Mouse (Mus musculus) gastrocnemius, postnatal 10 days (tissue): ENCODE results near the gene Herc3. TPM values are rescaled to one million over a fixed set of nuclear protein-coding genes. Genes with fewer than 3 reads are reported as not detected.
A peak's percentile ranks its signal among the peaks of the same experiment; 100 is the strongest.
"Not testable (repeated sequence)": the region's sequence is repeated elsewhere in the genome, so short reads cannot be mapped to it uniquely, and the experiment has no call there.

Source experiments
- DNase-seq: peaks from one replicate; pipeline ENCODE4 v3.0.0; 2021; ENCODE audit warnings: mixed read lengths
- total RNA-seq, 2 experiments: library from RNA; stranded (reverse); gene quantifications; 2 replicates each; pipeline ENCODE4 v1.2.3; 2021

Gene Herc3
- total RNA-seq, 2 experiments from 2014 or later = 76.2 to 77.6 TPM

GRCm38 (mm10) chr6:58859517-58859916 is 28.3 kb downstream of the Herc3 start:
- DNase-seq = no peak

- peak; percentile 10 for DNase-seq
These were observed 31.3 kb downstream of the Herc3 start for GRCm38 (mm10) chr6:58862446-58862993.

GRCm38 (mm10) chr6:58863631-58864235 is 32.5 kb downstream of the Herc3 start:
- DNase-seq = no peak

- not testable (repeated sequence) for DNase-seq
These were observed 36.6 kb downstream of the Herc3 start for GRCm38 (mm10) chr6:58867858-58868257.

DNA sequence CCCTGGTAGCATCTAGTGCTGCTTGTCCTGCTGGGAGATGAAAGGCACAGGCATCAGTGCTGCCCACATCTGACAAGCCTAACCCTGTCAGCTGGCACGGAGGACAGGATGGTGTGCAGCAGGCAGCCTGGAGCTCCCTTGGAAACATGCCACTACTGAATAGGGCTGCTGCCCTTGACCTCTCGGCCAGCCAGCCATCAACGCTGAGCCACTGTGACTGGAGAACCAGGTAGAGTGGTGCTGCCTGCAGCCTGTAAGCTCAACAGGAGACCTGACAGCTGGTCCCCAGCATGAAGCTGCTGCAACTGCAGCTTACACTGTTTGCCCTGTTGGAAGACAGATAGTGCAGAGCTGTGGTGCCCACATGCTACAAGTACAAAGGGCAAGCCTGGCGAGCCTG is 48.3 kb downstream of the Herc3 start:
- DNase-seq = no peak

DNA sequence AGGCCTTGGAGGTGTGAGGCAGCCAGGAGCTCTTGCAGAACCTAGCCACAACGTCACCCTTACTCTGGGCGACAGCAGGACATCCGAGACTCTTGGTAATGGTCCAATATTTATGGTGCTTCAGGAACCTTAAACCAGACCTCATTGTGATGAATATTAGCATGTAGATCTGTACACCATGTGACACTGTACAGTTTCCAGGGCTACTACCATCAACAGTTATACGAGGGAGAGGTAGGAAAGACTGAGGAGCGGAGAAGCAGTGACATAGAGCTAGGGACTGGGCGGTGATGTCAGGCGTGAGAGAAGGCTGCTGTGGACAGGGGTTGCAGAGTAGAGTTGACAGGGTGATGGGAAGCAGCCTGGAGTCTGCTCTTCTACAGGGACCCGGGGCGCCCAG is 48.7 kb downstream of the Herc3 start:
- DNase-seq = no peak

- DNase-seq = no peak
These were observed 49.6 kb downstream of the Herc3 start for GRCm38 (mm10) chr6:58880861-58881260.

DNA sequence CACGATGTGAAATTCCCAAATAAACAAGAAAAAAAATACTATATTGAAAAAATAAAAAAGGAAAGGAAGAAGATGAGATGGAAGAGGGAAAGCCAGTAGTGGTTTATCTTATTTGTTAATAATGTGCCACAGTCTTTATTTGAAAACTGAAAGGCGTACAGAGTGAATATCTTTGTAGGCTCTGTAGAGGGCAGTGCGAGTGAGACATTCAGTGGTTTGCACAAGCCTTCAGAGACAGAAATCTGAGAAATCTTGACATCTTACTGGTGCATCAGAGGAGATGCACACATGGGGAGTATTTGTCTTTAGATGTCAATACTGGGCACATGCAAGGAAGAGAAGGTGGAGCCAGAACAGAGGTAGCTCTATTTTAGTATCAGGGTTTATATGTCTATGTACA is 50.1 kb downstream of the Herc3 start:
- DNase-seq = no peak

DNA sequence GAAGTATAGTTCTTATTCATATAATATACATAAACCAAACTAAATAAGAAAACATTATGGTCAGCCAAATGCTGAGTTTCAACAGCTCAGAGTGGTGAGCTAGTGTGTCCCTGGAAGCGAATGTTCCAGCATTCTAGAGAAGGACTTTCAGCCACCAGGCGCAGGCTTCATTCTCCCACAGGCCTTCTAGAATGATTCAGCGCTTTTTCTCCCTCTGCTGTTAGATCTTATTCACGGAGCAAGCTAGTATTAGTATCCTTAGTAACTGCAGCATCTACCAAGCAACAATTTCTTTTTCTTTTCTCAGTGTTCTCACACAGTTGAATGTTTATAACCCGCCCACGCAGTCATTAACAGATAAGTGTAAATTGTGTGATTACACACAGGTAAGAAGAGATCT is 51.0 kb downstream of the Herc3 start:
- DNase-seq = no peak

DNA sequence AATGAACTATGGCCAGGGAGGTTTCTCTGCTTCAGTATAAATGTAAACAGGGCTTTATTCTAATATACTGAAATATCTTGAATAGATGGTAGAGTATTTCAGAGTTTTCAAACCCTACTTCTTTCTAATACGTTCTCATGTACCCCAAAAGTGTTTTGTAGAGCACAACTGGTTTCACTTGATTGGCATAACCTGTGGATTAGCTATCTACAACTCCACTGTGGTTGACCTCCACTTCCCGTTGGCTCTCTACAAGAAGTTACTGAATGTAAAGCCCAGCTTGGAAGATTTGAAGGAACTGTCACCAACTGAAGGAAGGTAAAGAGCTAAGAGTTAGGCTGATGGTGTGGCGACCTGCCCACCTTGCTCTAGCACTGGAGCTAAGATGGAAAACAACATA is 58.7 kb downstream of the Herc3 start:
- DNase-seq = no peak

- no peak for DNase-seq
These were observed 62.0 kb downstream of the Herc3 start for GRCm38 (mm10) chr6:58893307-58893706.

GRCm38 (mm10) chr6:58894994-58895393 is 63.7 kb downstream of the Herc3 start:
- DNase-seq = no peak

DNA sequence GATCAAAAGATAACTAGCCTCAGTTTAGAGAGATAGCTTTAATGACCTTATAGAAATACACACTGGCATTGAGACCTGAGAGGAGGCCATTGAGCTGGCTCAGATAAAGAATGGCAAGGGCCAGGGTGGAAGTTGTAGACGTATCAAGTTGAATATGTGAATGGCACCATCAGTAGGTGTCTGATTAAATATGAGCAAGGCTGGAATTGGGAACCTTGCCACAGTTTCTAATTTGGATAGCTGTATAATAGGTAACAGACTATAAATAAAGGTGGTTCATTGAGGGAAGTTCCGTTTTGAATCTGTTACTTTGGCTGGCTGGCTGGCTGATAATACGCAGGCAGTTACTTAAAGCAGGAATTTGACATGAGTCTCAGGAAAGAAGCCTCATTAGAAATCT is 65.4 kb downstream of the Herc3 start:
- DNase-seq = no peak

GRCm38 (mm10) chr6:58899076-58899475 is 67.8 kb downstream of the Herc3 start:
- no peak for DNase-seq

- DNase-seq = no peak
These were observed 69.3 kb downstream of the Herc3 start for GRCm38 (mm10) chr6:58900536-58900935.

DNA sequence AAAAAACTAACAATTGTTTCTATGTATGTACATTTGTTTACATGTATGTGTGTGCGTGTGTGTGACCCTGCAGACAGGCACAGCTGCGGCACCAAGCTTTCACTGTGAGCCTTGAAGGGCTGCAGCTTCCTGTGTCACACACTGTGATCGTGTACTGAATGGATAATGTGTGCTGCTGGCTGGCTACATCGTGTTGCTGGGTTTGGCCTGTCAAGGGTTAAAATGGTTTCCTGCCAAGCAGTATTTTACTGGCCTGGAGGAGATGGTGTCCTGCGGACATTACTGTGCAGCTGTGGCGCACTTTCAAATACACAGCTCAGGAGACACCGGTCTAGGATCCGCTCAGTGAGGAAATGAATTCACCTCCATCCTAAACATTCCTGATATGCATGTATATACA is 71.9 kb downstream of the Herc3 start:
- DNase-seq = no peak

DNA sequence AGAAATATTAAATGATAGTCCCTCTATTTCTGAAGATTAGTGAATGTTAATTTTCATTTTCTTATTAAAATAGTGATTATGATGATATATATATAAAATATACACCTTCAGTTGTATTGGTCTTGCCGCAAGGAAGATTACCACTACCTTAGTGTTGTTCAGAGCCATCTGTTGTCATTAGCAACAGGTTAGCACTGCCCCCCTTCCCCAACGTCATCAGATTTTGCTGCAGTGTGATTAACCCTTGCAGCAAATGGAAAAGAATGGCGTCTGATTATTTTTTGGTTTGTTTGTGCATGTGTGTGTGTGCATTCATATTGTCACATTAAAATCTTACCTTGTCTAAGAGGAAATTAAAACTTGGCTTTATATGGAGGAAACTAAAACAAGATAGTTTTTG is 73.3 kb downstream of the Herc3 start:
- DNase-seq = no peak

DNA sequence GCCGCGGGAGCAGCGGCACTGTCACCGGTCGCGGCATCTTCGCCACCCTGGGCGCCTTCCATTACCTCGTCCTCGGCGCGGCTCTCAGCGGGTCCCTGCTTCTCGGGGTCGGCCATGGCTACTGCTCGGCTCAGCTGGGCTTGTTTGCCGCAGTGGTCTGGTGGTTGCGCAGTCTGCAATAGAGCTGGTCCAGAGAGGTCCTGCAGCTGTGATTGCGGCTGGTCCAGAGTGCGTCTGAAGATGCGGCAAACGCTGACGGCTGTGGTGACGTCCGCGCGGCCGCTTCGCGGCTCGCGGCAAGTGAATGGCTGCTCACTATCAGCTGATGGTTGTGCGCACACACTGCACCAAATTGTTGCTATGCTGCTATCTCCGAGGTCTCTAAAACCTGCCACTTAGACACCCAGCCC is 75.6 kb downstream of the Herc3 start, which contains the start of gene Nap1l5:
Gene Nap1l5, minus strand, starts transcription at position 225 of the 410 bp plus-strand sequence.
- peak; percentile 9 for DNase-seq

GRCm38 (mm10) chr6:58907336-58907735 is 76.1 kb downstream of the Herc3 start:
- DNase-seq = no peak

DNA sequence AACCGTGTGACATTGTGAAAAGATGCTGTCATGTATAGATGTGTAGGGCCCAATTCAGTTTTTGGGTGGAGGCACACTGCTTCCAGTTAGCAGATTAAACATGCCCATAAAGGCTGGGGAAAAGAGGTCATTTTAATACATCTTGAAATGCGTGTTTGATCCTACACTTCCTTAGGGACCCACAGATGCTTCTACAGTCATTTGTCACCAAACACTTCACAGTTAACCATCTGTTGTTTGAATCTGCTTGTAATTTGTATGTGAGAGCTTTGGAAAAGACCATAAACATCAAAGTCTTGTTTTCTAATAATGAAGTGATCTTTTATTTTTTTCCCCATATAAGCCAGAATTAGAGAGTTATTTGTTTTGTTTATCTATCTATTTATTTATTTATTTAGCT is 76.5 kb downstream of the Herc3 start:
- DNase-seq = no peak

GRCm38 (mm10) chr6:58912842-58913241 is 81.6 kb downstream of the Herc3 start:
- no peak for DNase-seq

GRCm38 (mm10) chr6:58913551-58913950 is 82.3 kb downstream of the Herc3 start:
- no peak for DNase-seq

DNA sequence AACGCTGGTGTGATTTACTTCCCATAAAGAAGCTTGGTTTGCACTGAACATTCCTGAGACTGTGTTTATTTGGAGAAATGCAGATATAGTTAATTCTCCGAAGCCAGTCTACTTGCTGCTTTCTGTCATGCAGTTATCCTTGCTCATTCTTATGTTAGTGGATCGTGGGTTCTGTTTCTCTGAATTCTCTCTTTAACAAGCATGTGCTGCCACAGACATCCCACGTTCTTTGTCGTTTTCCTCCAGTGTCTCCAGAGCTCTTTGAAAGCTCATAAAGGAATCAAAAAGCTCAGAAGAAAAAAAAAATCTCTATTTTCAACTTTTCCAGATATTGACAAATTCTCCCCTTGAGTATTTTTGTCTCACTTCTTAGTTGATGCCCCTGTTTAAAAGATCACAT is 82.7 kb downstream of the Herc3 start:
- no peak for DNase-seq

DNA sequence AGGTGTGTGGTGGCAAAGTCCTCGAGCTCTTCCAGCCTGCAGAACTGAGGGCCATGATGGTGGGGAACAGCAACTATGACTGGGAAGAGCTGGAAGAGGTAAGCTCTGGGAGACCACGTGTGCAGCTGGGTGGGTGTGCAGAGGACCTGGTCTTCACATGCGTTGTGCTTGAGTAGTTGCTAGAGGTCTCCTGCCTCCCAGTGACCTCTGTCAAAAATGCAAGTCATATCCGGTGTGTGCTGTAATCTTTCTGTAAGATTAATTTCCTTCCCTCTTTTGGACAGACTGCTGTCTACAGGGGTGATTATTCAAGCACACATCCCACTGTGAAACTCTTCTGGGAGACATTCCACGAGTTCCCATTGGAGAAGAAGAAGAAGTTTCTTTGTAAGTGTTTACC is 85.2 kb downstream of the Herc3 start:
- no peak for DNase-seq

DNA sequence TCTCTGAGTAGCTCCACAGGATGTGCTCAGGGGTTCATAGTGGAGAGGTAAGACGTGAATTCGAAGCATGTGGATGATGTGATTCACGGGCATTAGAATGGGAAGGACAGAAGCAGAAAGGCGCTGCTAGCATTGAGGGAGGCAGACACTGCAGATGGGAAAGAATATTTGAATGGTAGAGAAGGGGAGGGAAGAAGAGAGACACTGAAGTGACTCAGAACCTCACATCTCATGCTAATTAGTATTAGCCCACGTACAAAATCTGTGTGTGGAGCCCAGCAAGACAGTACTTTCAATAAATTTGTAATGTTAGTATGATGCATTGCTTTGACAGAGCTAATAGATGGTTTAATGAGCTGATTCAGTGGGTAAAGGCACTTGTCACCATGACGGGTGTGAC is 89.5 kb downstream of the Herc3 start:
- DNase-seq = no peak
